Mouse (Mus musculus) CH12.LX (cell line): ENCODE data around the gene Cd81.

Experiments used
- CTCF ChIP-seq, 2 experiments: IDR thresholded peaks in 1 of 2; conservative IDR thresholded peaks in 1 of 2; 2 replicates each; pipeline ENCODE4 v1.5.1; 2011 to 2012; ENCODE audit warnings: low read depth in 2 of 2, low read length in 2 of 2, improper control_type of control experiment in 1 of 2, inconsistent platforms in 1 of 2, mild to moderate bottlenecking in 1 of 2, moderate library complexity in 1 of 2
- MAZ ChIP-seq: IDR thresholded peaks from 2 replicates; pipeline ENCODE4 v1.6.1; 2012; ENCODE audit warnings: low read depth, mild to moderate bottlenecking, inconsistent platforms, low read length, improper control_type of control experiment, moderate library complexity
- USF2 ChIP-seq: conservative IDR thresholded peaks from 2 replicates; pipeline ENCODE4 v1.6.1; 2011; ENCODE audit warnings: low read depth, low read length, improper control_type of control experiment
- ZMIZ1 ChIP-seq: IDR thresholded peaks from 2 replicates; pipeline ENCODE4 v1.6.1; 2012; ENCODE audit warnings: low read depth, mild to moderate bottlenecking, inconsistent platforms, low read length, improper control_type of control experiment

DNA sequence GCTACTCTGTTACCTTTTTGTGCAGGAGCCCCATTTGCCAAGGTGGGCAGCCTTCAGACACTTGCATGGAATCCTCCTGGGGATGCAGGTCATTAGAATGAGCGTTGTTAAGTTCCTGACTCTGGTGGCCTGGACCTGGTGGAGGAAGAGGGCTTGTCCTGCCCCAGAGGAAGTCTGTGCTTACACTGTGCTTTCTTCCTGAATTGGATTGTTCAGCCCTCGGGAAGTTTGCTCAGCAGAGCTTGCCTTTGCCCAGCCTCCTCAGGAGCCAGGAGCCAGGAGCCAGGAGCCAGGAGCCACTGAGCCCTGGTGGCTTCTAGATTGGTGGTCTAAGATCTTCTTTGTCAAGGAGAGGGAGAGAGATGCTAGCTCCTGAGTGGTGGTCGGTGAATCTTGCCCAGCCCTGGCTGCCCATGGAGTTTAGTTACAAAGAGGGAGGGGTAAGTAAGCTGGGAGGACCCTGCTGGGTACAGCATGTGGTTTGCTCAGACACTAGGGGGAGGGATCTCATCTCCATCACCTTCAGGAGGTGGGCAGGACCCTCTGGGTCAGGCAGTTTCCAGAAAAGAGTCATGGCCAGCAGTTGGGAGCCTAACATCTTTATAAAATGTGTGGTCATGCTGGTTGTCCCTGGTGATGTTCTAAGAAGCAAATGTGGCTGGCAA is 56.6 kb downstream of the Cd81 start:
- TF ChIP-seq CTCF (conservative IDR thresholded peaks at IDR 0.05 in 1 of 2, IDR thresholded peaks at IDR 0.05 in 1 of 2; ENCODE audit: low read depth in 2 of 2, low read length in 2 of 2) = no peak
- TF ChIP-seq MAZ = no peak
- TF ChIP-seq USF2 = no peak
- TF ChIP-seq ZMIZ1 = no peak
